Mouse (Mus musculus): Measurements from ENCODE around the gene Spc24. TPM values are rescaled to one million over a fixed set of nuclear protein-coding genes. Genes with fewer than 3 reads are reported as not detected.
A peak's percentile ranks its signal among the peaks of the same experiment; 100 is the strongest.

Spc24 gene
- total RNA-seq, 1 experiment from 2014 or later: 8.0 TPM

DNA sequence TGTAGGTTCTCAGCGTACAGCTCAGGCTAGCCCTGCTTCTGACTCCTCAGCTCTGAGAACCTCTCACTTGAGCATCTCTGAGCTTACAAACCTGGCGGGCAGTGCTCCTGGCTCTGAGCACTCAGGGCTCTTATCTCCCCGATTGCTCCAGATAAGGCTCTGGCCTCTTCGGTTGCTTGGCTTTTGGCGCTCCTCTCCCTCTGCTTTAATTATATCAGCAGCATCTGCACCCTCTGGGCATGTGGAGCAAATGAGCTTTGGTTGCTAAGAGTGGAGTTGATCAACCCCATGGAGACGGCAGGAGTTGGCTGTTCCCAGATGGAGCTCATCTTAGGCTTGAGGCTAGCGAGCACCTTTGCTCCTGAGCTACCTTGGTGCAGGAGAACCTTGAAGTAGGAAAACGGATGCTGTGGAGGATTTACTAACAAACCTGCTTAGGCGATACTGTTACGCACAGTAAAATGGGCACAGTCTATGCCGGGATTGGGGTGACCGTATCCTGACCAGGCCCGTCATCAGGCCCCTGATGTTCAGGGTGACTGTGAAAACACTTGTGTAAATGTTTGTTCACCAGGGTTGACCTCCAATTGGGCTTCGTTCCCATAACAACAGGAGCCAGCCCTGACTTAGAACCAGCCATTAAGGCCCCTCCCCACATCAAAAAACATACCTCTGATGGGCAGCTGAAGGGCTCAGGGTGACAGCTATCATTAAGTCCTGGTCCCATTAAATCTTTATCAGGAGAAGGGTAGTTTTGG is 33.7 kb downstream of the Spc24 start:
- no peak for ATAC-seq (replicated peaks; ENCODE audit: insufficient number of reproducible peaks, low FRiP score, low TSS enrichment, poor library complexity, severe bottlenecking)

DNA sequence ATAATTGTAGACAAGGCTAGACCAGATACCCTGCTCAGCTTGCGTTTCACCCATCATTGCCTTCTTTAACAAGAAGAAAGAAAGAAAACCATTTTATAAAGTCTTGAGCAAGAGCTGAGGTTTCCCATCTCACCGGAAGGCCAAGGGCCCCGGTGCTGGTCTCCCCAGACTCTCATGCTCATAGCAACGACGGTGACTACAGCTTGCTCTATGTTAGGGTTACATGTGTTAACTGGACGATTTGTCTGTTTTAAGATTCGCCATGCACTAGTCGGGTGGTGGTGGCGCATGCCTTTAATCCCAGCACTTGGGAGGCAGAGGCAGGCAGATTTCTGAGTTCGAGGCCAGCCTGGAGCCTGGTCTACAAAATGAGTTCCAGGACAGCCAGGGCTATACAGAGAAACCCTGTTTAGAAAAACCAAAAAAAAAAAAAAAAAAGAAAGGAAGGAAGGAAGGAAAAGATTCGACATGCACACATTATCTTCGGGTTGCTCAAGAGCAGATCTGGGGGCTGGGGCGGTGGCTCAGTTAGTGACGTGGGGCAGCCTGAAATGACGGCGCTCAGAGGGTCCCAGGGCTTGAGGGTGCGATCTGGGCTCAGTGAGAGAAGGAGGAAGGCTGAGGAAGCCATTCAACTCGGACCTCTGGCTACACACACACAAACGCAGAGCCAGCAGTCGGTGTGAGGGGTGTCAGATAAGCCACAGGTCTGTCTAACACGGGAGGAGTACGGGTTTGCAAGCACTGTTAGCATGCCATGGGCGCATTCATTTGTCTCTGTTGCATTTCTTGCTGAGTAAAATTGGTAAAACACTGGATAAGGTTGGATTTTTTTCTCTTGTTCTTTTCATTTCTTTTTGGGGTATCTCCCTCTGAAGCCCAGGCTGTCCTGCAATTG is 34.6 kb downstream of the Spc24 start:
- no peak for ATAC-seq (replicated peaks; ENCODE audit: insufficient number of reproducible peaks, low FRiP score, low TSS enrichment, poor library complexity, severe bottlenecking)

DNA sequence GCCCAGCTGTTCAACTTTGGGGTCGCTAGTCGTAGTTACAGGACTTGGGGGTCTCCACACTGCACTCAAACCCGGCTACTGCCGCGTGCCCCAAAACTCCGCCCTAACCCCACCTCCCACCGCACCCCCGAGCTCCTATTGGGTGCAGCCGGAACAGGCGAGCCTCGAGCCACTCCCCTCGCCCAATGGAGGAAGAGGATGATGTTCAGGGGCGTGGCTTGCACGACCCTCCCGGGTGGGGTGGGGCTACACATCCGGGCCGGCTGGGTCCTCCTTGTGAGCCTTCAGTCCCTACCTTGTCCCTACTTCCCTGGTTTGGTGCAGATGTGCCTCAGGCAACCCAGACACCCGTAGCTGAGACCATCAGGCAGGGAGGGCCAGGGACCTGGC is 36.0 kb downstream of the Spc24 start:
- peak; percentile 86 for ATAC-seq (replicated peaks; ENCODE audit: insufficient number of reproducible peaks, low FRiP score, low TSS enrichment, poor library complexity, severe bottlenecking)

DNA sequence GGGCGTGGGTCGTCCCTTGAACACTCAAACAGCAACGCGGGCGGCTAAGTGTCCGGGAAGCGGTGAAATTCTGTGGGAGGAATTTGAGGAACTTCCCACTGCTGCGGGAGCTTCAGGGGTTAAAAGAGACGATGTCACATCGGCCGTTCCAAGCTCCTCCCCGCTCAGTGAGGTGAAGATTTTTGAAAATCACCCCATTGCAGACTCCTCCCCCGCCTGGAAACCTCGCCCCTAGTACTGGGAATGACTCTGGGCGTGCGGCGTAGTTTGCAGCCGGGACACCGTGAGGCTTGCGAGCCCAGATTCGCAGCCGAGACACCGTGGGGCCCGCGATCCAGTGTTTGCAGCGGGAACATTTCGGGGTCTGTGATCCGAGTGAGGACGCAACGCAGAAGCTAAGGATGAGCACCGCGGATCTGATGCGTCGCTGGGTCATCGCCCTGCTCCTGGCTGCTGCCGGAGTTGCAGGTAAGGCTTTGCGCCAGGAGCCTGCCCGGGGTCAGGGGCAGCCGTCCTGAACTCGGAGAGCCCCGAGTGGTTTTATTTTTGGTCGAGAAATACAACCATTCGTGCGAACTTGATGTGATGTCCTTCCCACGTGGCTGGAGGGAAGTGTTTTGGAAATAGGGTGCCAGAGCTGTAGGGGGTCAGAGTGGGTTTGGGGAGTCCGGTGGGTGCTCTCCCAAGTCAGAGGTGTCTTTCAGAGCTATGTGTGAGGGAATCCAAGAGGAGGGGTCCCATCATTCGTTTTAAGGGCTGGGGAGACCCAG is 36.5 kb downstream of the Spc24 start, which contains the start of gene Ldlr:
Ldlr (plus strand) TSS at position 107 of the 770 bp plus-strand sequence.
- ATAC-seq (replicated peaks; ENCODE audit: insufficient number of reproducible peaks, low FRiP score, low TSS enrichment, poor library complexity, severe bottlenecking): peak; percentile 78

DNA sequence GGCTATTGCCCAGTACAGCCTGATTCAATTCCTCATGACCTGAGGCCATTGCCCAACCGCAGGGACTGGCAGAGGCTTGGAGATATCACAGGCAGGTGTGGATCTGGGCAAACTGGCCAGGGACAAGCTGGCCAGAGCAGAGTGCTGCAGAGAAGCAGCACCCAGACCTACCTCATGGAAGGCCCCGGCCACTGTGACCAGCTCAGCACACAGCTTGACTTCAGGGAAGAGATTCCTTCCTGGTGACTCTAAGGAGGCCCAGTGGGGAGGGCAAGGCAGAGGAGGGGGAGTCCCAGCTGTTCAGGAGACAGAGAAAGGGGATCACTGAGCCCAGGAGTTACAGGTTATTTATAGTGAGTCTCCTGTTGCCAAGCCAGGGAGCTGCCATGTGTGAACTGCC is 39.1 kb downstream of the Spc24 start:
- no peak for ATAC-seq (replicated peaks; ENCODE audit: insufficient number of reproducible peaks, low FRiP score, low TSS enrichment, poor library complexity, severe bottlenecking)

DNA sequence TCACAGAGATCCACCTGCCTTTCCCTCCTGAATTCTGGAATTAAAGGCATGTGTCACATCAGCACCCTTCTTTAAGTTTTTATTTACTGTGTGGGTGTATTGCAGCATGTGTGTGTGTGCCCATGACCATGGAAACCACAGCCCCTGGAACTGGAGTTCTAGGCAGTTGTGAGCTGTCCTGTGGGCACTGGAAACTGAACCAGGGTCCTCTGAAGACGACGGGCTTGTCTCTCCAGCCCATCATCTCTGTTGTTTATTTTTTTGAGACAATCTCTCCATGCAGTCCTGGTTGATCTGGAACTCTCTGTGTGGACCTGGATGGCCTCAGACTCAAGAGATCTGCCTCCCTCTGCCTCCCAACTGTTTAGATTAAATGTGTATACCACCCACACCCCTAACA is 43.1 kb downstream of the Spc24 start:
- ATAC-seq (replicated peaks; ENCODE audit: insufficient number of reproducible peaks, low FRiP score, low TSS enrichment, poor library complexity, severe bottlenecking): no peak

DNA sequence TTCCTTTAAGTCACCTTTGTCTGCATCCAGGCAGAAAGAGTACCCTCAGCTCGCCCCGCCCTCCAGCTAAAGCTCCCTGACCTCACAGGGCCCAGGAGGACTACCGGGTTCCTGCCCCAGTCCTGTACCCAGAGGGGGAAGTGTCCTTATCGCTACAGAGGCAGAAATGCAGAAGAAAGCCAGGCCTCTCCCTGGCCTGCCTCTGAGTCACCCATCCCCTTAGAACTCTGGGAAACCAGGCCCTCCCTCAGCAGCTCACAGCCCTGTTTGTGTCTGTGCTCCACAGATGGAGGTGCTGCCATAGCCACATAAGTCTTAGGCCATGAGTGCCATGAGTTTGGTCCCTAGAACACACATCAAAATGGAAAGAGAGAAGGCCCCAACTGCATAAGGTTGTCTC is 44.8 kb downstream of the Spc24 start:
- ATAC-seq (replicated peaks; ENCODE audit: insufficient number of reproducible peaks, low FRiP score, low TSS enrichment, poor library complexity, severe bottlenecking): peak; percentile 99

DNA sequence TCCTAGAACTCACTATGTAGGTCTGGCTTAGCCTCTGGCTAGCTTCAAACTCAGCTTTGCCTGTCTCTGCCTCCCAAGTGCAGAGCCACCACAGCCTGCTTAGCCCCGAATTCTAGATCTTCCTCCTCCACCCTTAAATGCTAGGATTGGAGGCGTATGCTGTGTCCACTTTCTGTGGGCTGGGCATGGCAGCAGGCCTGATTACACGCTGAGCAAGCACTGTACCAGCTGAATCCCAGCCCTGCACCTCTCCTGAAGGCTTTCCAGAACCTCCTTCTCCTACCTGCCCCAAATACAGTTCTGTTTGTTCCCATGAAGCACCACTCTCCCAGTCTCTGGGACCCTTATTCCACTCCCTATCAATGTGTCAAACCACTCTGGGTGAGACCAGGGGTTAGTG is 50.8 kb downstream of the Spc24 start:
- ATAC-seq (replicated peaks; ENCODE audit: insufficient number of reproducible peaks, low FRiP score, low TSS enrichment, poor library complexity, severe bottlenecking): no peak

DNA sequence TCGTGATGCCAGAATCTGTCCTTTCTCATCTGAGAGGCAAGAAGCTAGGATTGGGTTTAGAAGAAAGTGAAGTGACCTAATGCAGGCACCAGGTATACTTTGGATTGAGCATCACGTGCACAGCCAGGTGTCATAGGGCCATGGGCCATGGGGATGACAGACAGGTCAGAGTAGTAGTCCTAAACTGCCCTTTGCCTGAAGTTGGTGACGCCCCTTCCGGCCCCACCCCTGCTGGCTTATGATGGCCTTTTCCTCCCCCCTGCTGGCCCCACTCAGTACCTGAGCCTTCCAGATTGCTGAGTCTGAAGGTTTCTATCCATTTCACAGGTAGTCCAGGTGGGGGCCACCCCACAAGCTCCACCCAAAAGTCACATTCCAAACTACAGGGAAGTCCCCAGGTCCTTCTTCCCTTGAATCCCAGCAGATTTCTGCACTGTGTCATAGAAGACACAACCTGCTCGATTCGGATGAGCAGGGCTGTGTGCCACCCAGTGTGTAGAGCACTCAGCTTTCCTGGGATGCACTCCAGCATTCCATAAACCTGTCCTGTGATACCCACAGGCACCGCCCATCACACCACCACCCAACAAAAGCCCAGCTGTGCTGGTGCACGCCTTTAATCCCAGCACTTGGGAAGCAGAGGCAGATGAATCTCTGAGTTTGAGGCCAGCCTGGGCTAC is 53.4 kb downstream of the Spc24 start:
- no peak for ATAC-seq (replicated peaks; ENCODE audit: insufficient number of reproducible peaks, low FRiP score, low TSS enrichment, poor library complexity, severe bottlenecking)

DNA sequence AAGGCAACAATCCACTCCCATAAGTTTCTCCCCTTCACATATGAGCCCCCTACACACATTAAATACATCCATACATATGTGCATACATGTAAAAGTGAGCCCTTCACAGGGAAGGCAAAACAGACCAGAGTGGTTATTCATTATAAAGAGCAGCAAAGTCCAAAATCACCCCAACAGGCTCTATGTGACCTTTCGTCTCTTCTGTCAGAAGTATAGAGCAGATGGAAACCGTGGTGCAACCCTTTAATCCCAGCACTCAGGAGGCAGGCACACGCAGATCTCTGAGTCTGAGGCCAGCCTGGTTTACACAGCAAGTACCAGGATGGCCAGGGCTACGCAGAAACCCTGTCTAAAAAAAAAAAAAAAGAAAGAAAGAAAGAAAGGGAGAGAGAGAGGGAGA is 54.0 kb downstream of the Spc24 start:
- ATAC-seq (replicated peaks; ENCODE audit: insufficient number of reproducible peaks, low FRiP score, low TSS enrichment, poor library complexity, severe bottlenecking): no peak

Other genes with a start within 250 kb of the Spc24 start
- 191 to 299 TPM (median 267 TPM) in 3 replicates for gene AB124611, start 234.1 kb downstream of the Spc24 start, total RNA-seq (2017)
- 13.5 to 23.0 TPM (median 17.2 TPM) in 3 replicates for gene Carm1, start 213.4 kb downstream of the Spc24 start, total RNA-seq (2017)
- 21.2 to 32.4 TPM (median 25.6 TPM) in 3 replicates for gene Timm29, start 167.6 kb downstream of the Spc24 start, total RNA-seq (2017)
- gene Yipf2, start 167.5 kb downstream of the Spc24 start, total RNA-seq (2017): 9.4 to 12.1 TPM (median 10.3 TPM) in 3 replicates
- 46.9 to 71.7 TPM (median 48.3 TPM) in 3 replicates for gene Smarca4, start 144.1 kb downstream of the Spc24 start, total RNA-seq (2017)
- gene Ldlr, start 36.8 kb downstream of the Spc24 start, total RNA-seq (2017): 63.8 to 106 TPM (median 96.1 TPM) in 3 replicates
- gene Kank2, start 38.4 kb upstream of the Spc24 start, total RNA-seq (2017): 0.39 to 1.1 TPM in 2 of 3 replicates, not detected in the other
- not detected in 3 replicates for gene Angptl8, start 75.2 kb upstream of the Spc24 start, total RNA-seq (2017)
- gene Dock6, start 92.3 kb upstream of the Spc24 start, total RNA-seq (2017): 0.32 to 15.0 TPM (median 6.1 TPM) in 3 replicates
- 8.4 to 22.7 TPM (median 18.5 TPM) in 3 replicates for gene Rab3d, start 157.9 kb upstream of the Spc24 start, total RNA-seq (2017)
- gene Ccdc159, start 167.2 kb upstream of the Spc24 start, total RNA-seq (2017): 0.21 TPM in 1 of 3 replicates, not detected in the others
- gene Tmem205, start 167.3 kb upstream of the Spc24 start, total RNA-seq (2017): 1.1 to 5.0 TPM (median 4.0 TPM) in 3 replicates
- 0.58 TPM in 1 of 3 replicates, not detected in the others for gene Plppr2, start 176.7 kb upstream of the Spc24 start, total RNA-seq (2017)
- 2.2 to 5.5 TPM (median 2.5 TPM) in 3 replicates for gene Swsap1, start 195.5 kb upstream of the Spc24 start, total RNA-seq (2017)
- gene Epor, start 203.2 kb upstream of the Spc24 start, total RNA-seq (2017): not detected in 3 replicates
- 0.29 TPM in 1 of 3 replicates, not detected in the others for gene Rgl3, start 229.1 kb upstream of the Spc24 start, total RNA-seq (2017)
- 1.9 TPM in 1 of 3 replicates, not detected in the others for gene Ccdc151, start 242.3 kb upstream of the Spc24 start, total RNA-seq (2017)
- 49.4 to 96.0 TPM (median 60.8 TPM) in 3 replicates for gene Prkcsh, start 242.5 kb upstream of the Spc24 start, total RNA-seq (2017)

Measured in monocyte, adult 5-6 weeks (primary cell).